Mouse (Mus musculus): ENCODE measurements around the gene Selenov. TPM values are rescaled to one million over a fixed set of nuclear protein-coding genes. Genes with fewer than 3 reads are reported as not detected.

The Selenov gene
- polyA plus RNA-seq (2017; shearing (Covaris generic)): not detected

DNA sequence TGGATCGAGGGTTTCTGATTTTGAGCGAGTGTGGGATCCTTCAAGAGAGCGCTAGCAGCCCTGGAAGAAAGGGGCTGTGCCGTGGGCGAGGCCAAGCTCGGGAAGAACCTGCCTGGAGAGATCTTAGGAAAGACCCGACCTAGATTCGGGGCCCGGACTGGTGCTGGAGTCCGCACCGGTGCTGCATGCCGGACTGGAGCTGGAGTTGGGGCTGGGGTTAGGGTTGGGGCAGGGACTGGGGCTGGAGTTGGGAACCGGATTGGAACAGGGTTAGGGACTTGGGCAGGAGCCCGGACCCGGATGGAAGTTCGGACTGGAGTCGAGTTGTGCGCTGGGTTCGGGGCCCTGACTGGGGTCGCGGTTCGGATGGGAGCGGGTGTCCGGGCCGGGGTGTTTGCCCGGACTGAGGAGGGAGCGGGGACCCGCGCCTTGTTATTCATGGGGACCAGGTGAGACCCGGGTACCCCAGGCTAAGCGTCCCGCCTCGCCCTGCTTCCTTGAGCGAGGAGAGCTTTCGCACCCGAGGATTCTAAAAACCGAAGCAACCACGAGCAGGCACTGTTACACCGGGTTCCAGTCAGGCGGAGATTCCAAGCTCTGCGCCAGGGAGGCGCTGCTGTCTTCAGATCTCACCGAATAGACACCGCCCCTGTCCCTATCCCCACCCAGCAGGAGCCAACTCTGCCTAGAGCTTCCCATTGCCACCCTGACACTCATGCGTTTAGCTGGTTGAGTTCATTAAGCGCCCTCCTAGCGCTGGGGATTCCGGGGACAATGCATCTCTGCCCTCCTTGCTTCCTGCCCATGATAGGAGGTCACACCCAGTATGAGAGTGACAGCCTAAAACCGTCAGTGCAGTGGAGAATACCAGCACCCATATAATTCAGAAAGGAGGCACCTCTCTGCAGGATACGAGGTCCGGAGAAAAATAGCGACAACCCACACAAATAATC is at the start of gene Selenov:
Gene Selenov (minus strand): TSS at position 549 of the 953 bp plus-strand sequence.

DNA sequence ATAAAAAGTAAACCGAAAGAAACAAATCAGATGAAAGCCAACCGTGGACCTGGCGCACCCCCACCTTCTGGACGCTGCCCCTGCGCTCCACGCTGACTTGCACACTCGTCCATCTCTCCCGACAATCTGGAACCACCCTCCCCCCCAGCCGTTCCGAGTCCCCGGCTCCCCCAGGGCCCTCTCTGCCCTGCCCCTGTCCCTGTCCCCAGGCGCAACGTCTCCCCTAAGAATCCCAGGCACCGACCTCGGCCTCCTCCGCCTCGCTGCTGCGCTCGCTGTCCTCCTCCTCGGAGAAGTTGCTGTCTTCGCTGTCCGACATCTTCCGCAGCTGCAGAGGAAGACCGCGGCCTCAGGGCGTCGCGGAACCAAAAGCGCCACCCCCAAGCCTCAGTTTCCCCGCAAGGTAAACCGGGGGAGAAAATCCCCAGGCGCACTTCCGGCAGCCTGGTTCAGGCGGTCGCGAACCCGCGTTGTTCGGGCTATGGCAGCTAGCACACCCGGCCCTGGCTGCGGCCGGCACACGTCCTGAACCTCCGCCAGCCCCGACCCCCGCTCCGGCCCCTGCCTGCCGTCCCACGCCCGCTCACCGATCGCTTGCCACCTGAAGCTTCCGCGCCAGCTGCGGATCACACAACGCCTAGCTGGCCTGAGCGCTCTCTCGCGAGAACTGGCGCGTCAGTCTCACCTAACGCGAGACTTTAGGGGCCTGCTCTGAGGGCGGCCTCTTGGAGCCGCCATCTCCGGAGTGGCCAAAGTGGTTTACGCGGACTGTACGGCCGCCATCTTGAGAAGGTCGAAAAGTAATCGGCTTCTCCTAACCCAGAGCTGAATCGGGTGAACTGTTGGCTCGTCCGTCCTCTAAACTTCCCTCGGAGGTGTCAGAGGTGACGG is 47.4 kb upstream of the Selenov start, which contains the start of gene Supt5:
Gene Supt5 (minus strand): TSS at position 639 of the 891 bp plus-strand sequence.

DNA sequence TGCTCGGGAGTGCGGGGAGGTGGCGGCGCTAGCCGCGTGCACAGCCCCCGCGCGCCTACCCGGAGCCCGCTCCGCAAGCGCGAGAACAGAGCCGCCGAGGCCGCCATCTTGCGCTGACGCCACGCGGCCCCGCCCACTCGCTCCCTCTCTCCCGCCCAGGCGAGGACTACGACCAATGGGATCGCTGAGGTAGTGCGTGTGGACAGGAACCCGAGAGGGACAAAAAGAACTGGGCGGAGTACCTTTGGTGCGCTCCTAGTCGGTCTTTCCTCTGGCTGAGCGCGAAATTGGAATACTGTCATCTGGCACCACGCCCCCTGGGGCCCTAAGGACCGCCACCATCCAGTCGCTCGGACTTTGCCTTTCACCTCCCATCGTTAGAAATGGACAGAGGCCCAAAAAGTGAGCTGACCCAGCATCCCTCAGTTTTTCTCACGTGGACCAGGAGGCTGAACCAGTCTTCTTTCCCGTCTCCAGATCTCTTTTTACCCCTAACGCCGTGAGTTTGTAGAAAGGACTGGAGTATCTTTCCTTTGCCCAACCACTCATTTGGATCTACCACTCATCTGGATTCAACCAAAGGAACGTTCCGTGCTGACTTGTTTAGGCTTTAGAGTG is 21.0 kb upstream of the Selenov start, which contains the start of gene Timm50:
Gene Timm50 (minus strand): TSS at position 147 of the 618 bp plus-strand sequence.

DNA sequence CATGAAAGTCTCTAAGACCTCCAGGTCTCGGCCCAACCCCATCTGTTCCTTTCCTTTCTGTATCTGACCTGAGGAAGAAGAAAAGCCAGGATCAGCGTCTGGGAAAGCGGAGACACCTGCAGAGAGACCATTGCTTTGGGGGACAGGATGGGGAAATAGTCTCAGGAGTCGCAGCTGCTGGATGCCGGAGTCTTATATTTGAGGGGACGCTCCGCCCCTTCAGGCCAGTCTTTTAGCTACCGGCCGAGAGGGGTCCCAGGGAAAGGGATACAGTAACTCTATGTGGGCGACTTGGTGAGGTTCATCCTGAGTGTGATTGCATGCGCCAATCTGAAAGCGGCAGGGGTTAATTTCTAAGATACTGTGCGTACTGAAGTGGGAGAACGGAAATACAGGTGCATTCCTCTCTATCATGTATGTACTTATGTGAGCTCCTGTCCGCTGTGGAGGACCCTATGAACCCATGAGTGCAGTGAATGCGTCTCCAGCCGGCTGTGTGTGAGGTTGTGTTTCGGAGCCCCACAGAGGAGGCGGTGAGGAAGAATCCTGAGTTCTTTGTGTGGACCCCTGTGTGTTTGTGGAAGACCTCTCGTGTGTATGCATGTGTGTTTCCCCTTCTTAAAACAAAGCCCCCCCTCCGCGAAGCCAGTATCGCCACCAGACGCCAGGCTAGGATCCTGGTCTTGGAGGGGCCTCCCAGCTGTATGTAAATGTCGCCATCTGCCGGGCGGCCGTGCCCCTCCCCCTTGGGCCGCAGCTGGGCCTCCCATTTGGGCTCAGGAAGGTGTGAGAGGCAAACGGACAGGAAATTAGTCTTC is 10.8 kb upstream of the Selenov start, which contains the start of gene Dll3:
Gene Dll3 (minus strand): TSS at position 623 of the 818 bp plus-strand sequence.

DNA sequence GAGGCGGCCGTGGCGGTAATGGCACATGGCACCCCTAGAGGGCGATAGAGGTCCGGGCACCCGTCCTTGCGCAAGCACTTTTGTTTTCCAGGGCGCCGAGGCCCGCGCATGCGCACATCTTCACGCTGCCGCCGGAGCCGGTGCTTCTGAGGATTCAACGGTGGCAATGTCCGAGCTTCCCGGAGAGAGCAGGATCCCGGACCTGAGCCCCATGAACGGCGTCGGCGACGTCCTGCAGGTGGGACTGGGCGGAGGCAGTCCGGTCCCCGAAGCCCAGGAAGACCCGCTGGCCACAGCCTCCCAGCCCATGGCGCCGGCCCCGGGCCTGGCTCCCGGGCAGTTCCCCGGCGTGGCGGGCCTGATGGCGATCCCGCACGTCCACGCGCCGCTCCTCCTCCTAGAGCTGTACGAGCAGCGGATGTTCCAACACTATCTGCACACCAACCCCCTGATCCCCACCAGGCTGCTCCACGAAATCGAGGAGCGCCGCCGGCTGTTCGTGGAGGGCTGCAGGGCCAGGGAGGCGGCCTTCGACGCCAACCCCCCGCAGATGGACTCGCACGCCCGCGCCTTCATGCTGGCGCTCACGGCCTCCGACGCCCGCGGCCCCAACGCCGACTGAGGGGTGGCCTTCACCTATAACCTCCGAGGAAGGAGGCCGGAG is 13.2 kb downstream of the Selenov start, which contains the start of gene Eid2b:
Gene Eid2b (plus strand): TSS at position 125 of the 664 bp plus-strand sequence.

DNA sequence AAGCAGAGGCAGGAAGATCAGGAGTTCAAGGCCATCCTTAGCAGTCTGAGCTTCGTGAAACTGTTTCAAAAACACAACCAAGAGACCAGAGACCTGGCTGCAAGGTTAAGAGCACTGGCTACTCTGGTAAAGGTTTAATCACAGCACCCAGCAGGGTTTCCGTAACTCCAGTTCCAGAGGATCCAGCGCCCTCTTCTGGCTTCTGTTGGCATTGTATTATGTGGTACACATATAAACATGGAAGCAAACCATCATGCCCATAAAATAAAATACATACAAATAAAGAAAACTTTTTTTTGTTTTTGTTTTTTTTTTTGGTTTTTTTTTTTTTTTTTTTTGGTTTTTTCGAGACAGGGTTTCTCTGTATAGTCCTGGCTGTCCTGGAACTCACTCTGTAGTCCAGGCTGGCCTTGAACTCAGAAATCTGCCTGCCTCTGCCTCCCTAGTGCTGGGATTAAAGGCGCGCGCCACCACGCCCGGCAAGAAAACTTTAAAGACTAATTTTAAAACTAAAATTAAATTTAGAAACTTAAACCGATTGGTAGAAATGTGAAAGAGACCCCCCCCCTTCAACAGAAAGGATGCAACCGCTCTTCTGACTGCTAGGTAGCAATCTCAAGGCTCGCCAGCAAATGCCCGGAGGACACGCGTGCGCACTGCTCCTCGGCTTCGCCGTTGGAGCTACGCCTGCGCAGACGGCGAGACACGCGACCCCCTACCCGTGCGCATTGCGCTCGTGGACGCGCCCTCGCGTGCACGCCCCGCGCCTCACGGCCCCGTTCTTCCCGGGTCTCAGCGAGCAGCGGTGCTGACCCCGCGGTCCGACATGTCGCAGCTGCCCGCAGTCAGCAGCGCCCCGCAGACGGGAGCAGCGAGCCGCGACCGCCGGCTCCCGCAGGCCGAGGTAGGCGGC is 23.6 kb downstream of the Selenov start, which contains the start of gene Eid2:
Gene Eid2 (plus strand): TSS at position 753 of the 913 bp plus-strand sequence.

Other genes starting within 250 kb of the Selenov start
- 208 TPM for gene Psmc4, start 241.1 kb downstream of the Selenov start, polyA plus RNA-seq (2017; shearing (Covaris generic))
- 0.04 TPM for gene Fcgbp, start 219.9 kb downstream of the Selenov start, polyA plus RNA-seq (2017; shearing (Covaris generic))
- not detected for gene 9530053A07Rik, start 161.7 kb downstream of the Selenov start, polyA plus RNA-seq (2017; shearing (Covaris generic))
- 174 TPM for gene Fbl, start 121.5 kb downstream of the Selenov start, polyA plus RNA-seq (2017; shearing (Covaris generic))
- 14.0 TPM for gene Dyrk1b, start 111.7 kb downstream of the Selenov start, polyA plus RNA-seq (2017; shearing (Covaris generic))
- gene Eid2, start 23.3 kb downstream of the Selenov start, polyA plus RNA-seq (2017; shearing (Covaris generic)): 15.0 TPM
- gene Eid2b, start 13.4 kb downstream of the Selenov start, polyA plus RNA-seq (2017; shearing (Covaris generic)): 6.3 TPM
- gene Dll3, start 11.1 kb upstream of the Selenov start, polyA plus RNA-seq (2017; shearing (Covaris generic)): not detected
- 82.7 TPM for gene Timm50, start 20.9 kb upstream of the Selenov start, polyA plus RNA-seq (2017; shearing (Covaris generic))
- 193 TPM for gene Supt5, start 47.6 kb upstream of the Selenov start, polyA plus RNA-seq (2017; shearing (Covaris generic))
- 768 TPM for gene Rps16, start 59.5 kb upstream of the Selenov start, polyA plus RNA-seq (2017; shearing (Covaris generic))
- gene Plekhg2, start 81.4 kb upstream of the Selenov start, polyA plus RNA-seq (2017; shearing (Covaris generic)): 85.7 TPM
- 259 TPM for gene Zfp36, start 89.1 kb upstream of the Selenov start, polyA plus RNA-seq (2017; shearing (Covaris generic))
- 28.5 TPM for gene Med29, start 101.5 kb upstream of the Selenov start, polyA plus RNA-seq (2017; shearing (Covaris generic))
- 100 TPM for gene Paf1, start 101.8 kb upstream of the Selenov start, polyA plus RNA-seq (2017; shearing (Covaris generic))
- gene Gmfg, start 146.3 kb upstream of the Selenov start, polyA plus RNA-seq (2017; shearing (Covaris generic)): 295 TPM
- 1.3 TPM for gene Lrfn1, start 160.8 kb upstream of the Selenov start, polyA plus RNA-seq (2017; shearing (Covaris generic))
- gene Ifnl2, start 219.3 kb upstream of the Selenov start, polyA plus RNA-seq (2017; shearing (Covaris generic)): not detected
- not detected for gene Ifnl3, start 231.7 kb upstream of the Selenov start, polyA plus RNA-seq (2017; shearing (Covaris generic))
- not detected for gene Sycn, start 249.7 kb upstream of the Selenov start, polyA plus RNA-seq (2017; shearing (Covaris generic))

Measured in CD4-positive, CD25-positive, alpha-beta regulatory T cell (primary cell).